Mouse (Mus musculus): ENCODE results near the gene Olfr857. TPM values are rescaled to one million over a fixed set of nuclear protein-coding genes. Genes with fewer than 3 reads are reported as not detected.
"Not testable (repeated sequence)": the region's sequence is repeated elsewhere in the genome, so short reads cannot be mapped to it uniquely, and the experiment has no call there.

The Olfr857 gene
- total and polyA plus RNA-seq, 3 experiments = not detected

- no peaks in the 10 kb centered on the region for H3K36me3 ChIP-seq (replicated peaks in 1 of 2; ENCODE audit: control insufficient read depth in 1 of 2, insufficient read depth in 1 of 2, low read length in 1 of 2)
- no peaks in the 10 kb centered on the region for H3K27me3 ChIP-seq (replicated peaks)
- in situ Hi-C loops (cut with MboI; ENCODE audit: low pct_ligation_motif_present, low pct_unique_long_range_greater_than_20kb, low sequenced_read_pairs) (no loop called here), dilution Hi-C loops (cut with MboI; ENCODE audit: extremely low pct_ligation_motif_present, extremely low pct_unique_long_range_greater_than_20kb, low sequenced_read_pairs) (no loop called here)
- no peak overlapping the region for H3K27ac ChIP-seq (ENCODE audit: insufficient read depth, low read depth)
- no peaks in the 10 kb centered on the region for H3K79me2 ChIP-seq (replicated peaks; ENCODE audit: control insufficient read depth, extremely low read depth, insufficient read depth, poor library complexity, severe bottlenecking)
- no peak for DNase-seq (ENCODE audit: extremely low read depth)
- H3K4me2 ChIP-seq (ENCODE audit: insufficient read depth, low read depth, poor library complexity, severe bottlenecking) = no peak overlapping the region
- no peak overlapping the region for H3K4me3 ChIP-seq (replicated peaks in 1 of 3; ENCODE audit: low read depth in 2 of 3, low read length in 2 of 3, poor library complexity in 1 of 3)
- H3K4me1 ChIP-seq (ENCODE audit: control insufficient read depth in 1 of 2, insufficient read depth in 2 of 2) = no peaks in the 10 kb centered on the region
- H3K9me3 ChIP-seq (replicated peaks; ENCODE audit: low read length) = no peaks in the 10 kb centered on the region
- TF ChIP-seq NRF1 (IDR thresholded peaks at IDR 0.05; ENCODE audit: low read depth, low read length) = no peak
- no peak for TF ChIP-seq ELF1 (IDR thresholded peaks at IDR 0.05; ENCODE audit: low read depth, low read length)
- no peak for TF ChIP-seq RCOR1 (conservative IDR thresholded peaks at IDR 0.05; ENCODE audit: low read depth, low read length)
- TF ChIP-seq USF1 (IDR thresholded peaks at IDR 0.05; ENCODE audit: low read depth, low read length) = no peak
- no peak for TF ChIP-seq BHLHE40 (IDR thresholded peaks at IDR 0.05; ENCODE audit: low read depth, low read length)
- no peak for TF ChIP-seq JUN (IDR thresholded peaks at IDR 0.05; ENCODE audit: insufficient read depth, low read depth, low read length)
- no peak for TF ChIP-seq MYC (IDR thresholded peaks at IDR 0.05; ENCODE audit: low read depth, low read length)
- no peak for TF ChIP-seq ZC3H11A (IDR thresholded peaks at IDR 0.05; ENCODE audit: low read depth, low read length)
- no peak for TF ChIP-seq ETS1 (conservative IDR thresholded peaks at IDR 0.05; ENCODE audit: low read depth, low read length)
- no peak for TF ChIP-seq ZNF384 (IDR thresholded peaks at IDR 0.05; ENCODE audit: low read depth, low read length)
- no peak for TF ChIP-seq USF2 (conservative IDR thresholded peaks at IDR 0.05; ENCODE audit: low read depth, low read length)
- TF ChIP-seq POLR2AphosphoS2 (IDR thresholded peaks at IDR 0.05; ENCODE audit: low read depth, low read length) = no peak
- no peak for TF ChIP-seq HCFC1 (IDR thresholded peaks at IDR 0.05; ENCODE audit: low read depth, low read length)
- TF ChIP-seq MXI1 (IDR thresholded peaks at IDR 0.05; ENCODE audit: low read depth, low read length) = no peak
- TF ChIP-seq TBP (conservative IDR thresholded peaks at IDR 0.05; ENCODE audit: low read depth, low read length) = no peak
- no peak for TF ChIP-seq CTCF (conservative IDR thresholded peaks at IDR 0.05 in 1 of 2, IDR thresholded peaks at IDR 0.05 in 1 of 2; ENCODE audit: low read depth in 2 of 2, low read length in 2 of 2)
- TF ChIP-seq POLR2A (IDR thresholded peaks at IDR 0.05; ENCODE audit: low read depth, low read length) = no peak
- no peak overlapping the region for H3K9ac ChIP-seq (ENCODE audit: insufficient read depth, low read depth)
These were observed 17.8 kb upstream of the Olfr857 start for GRCm38 (mm10) chr9:19691426-19691825.

- Histone ChIP-seq H3K27ac (ENCODE audit: insufficient read depth, low read depth) (no peak overlapping the region), H3K4me2 (ENCODE audit: insufficient read depth, low read depth, poor library complexity, severe bottlenecking) (no peak overlapping the region), H3K36me3 (replicated peaks in 1 of 2; ENCODE audit: control insufficient read depth in 1 of 2, insufficient read depth in 1 of 2, low read length in 1 of 2) (no peaks in the 10 kb centered on the region), H3K4me3 (replicated peaks in 1 of 3; ENCODE audit: low read depth in 2 of 3, low read length in 2 of 3, poor library complexity in 1 of 3) (no peak overlapping the region), H3K9ac (ENCODE audit: insufficient read depth, low read depth) (no peak overlapping the region), H3K27me3 (replicated peaks) (no peaks in the 10 kb centered on the region), H3K4me1 (ENCODE audit: control insufficient read depth in 1 of 2, insufficient read depth in 2 of 2) (no peaks in the 10 kb centered on the region), H3K79me2 (replicated peaks; ENCODE audit: control insufficient read depth, extremely low read depth, insufficient read depth, poor library complexity, severe bottlenecking) (no peaks in the 10 kb centered on the region), H3K9me3 (replicated peaks; ENCODE audit: low read length) (no peaks in the 10 kb centered on the region)
- in situ Hi-C loops (cut with MboI; ENCODE audit: low pct_ligation_motif_present, low pct_unique_long_range_greater_than_20kb, low sequenced_read_pairs) (no loop called here), dilution Hi-C loops (cut with MboI; ENCODE audit: extremely low pct_ligation_motif_present, extremely low pct_unique_long_range_greater_than_20kb, low sequenced_read_pairs) (no loop called here)
- TF ChIP-seq POLR2AphosphoS2 (IDR thresholded peaks at IDR 0.05; ENCODE audit: low read depth, low read length) (no peak), MAFK (IDR thresholded peaks at IDR 0.05; ENCODE audit: insufficient replicate concordance, low read length) (no peak), ZKSCAN1 (IDR thresholded peaks at IDR 0.05; ENCODE audit: borderline replicate concordance, low read depth, low read length) (no peak), ETS1 (conservative IDR thresholded peaks at IDR 0.05; ENCODE audit: low read depth, low read length) (no peak), RAD21 (IDR thresholded peaks at IDR 0.05; ENCODE audit: low read depth, low read length) (no peak), JUN (IDR thresholded peaks at IDR 0.05; ENCODE audit: insufficient read depth, low read depth, low read length) (no peak), NELFE (IDR thresholded peaks at IDR 0.05; ENCODE audit: low read depth, low read length) (no peak), GABPA (IDR thresholded peaks at IDR 0.05; ENCODE audit: insufficient replicate concordance, low read depth, low read length) (no peak), MAX (IDR thresholded peaks at IDR 0.05; ENCODE audit: low read length) (no peak), BHLHE40 (IDR thresholded peaks at IDR 0.05; ENCODE audit: low read depth, low read length) (no peak), CHD2 (IDR thresholded peaks at IDR 0.05; ENCODE audit: low read length) (no peak)
- DNase-seq (ENCODE audit: extremely low read depth) = no peak
These were observed 16.8 kb upstream of the Olfr857 start for GRCm38 (mm10) chr9:19692430-19692829.

- H3K27me3 ChIP-seq (replicated peaks); H3K9me3 ChIP-seq (replicated peaks; ENCODE audit: low read length); H3K9ac ChIP-seq (ENCODE audit: insufficient read depth, low read depth); H3K4me2 ChIP-seq (ENCODE audit: insufficient read depth, low read depth, poor library complexity, severe bottlenecking); H3K4me3 ChIP-seq (replicated peaks in 1 of 3; ENCODE audit: low read depth in 2 of 3, low read length in 2 of 3, poor library complexity in 1 of 3); H3K4me1 ChIP-seq (ENCODE audit: control insufficient read depth in 1 of 2, insufficient read depth in 2 of 2); dilution Hi-C loops (cut with MboI; ENCODE audit: extremely low pct_ligation_motif_present, extremely low pct_unique_long_range_greater_than_20kb, low sequenced_read_pairs); H3K36me3 ChIP-seq (replicated peaks in 1 of 2; ENCODE audit: control insufficient read depth in 1 of 2, insufficient read depth in 1 of 2, low read length in 1 of 2); H3K27ac ChIP-seq (ENCODE audit: insufficient read depth, low read depth); H3K79me2 ChIP-seq (replicated peaks; ENCODE audit: control insufficient read depth, extremely low read depth, insufficient read depth, poor library complexity, severe bottlenecking); DNase-seq (ENCODE audit: extremely low read depth); in situ Hi-C loops (cut with MboI; ENCODE audit: low pct_ligation_motif_present, low pct_unique_long_range_greater_than_20kb, low sequenced_read_pairs): not testable (repeated sequence)
These were observed 14.9 kb upstream of the Olfr857 start for GRCm38 (mm10) chr9:19694285-19694684.

Measured in CH12.LX (cell line).